Mouse (Mus musculus): ENCODE measurements at regions not wholly inside any gene's neighbourhood (a gene's known extent, or its start where the extent isn't known, plus 50 kb on each side); places are given as distances from the start of the nearest gene placed in this dataset.
"Not testable (repeated sequence)": the region's sequence is repeated elsewhere in the genome, so short reads cannot be mapped to it uniquely, and the experiment has no call there.

- no peaks in the 10 kb centered on the region for H3K27me3 ChIP-seq (ENCODE audit: insufficient read depth, low read length)
- no peaks in the 10 kb centered on the region for H3K36me3 ChIP-seq (replicated peaks)
- no peaks in the 10 kb centered on the region for H3K4me1 ChIP-seq (ENCODE audit: insufficient read depth, low read depth, low read length)
These were observed 89.2 kb upstream of the Rbbp6 start for GRCm38 (mm10) chr7:122876286-122876685.

GRCm38 (mm10) chr7:122881890-122882500, 83.5 kb upstream of the Rbbp6 start:
- ATAC-seq (ENCODE audit: extremely low read depth, insufficient number of reproducible peaks, low FRiP score, poor library complexity, severe bottlenecking) = 0 out of 2 replicates have a peak, but pooled peaks have one; percentile 15
- peaks cover 46% of the 10 kb centered on the region for H3K9me3 ChIP-seq (replicated peaks)
- not testable (repeated sequence) for DNase-seq (ENCODE audit: low spot score); H3K36me3 ChIP-seq (replicated peaks); H3K4me1 ChIP-seq (ENCODE audit: insufficient read depth, low read depth, low read length); H3K4me3 ChIP-seq (ENCODE audit: low read depth, low read length); H3K27me3 ChIP-seq (ENCODE audit: insufficient read depth, low read length)

More at GRCm38 (mm10) chr7:122876286-122876685, 89.2 kb upstream of the Rbbp6 start:
- TF ChIP-seq GATA1 (IDR thresholded peaks at IDR 0.05; ENCODE audit: borderline replicate concordance, low read length) (no peak), TAL1 (conservative IDR thresholded peaks at IDR 0.05; ENCODE audit: low read depth, low read length) (no peak), POLR2AphosphoS5 (IDR thresholded peaks at IDR 0.05; ENCODE audit: insufficient replicate concordance, low read depth, low read length) (no peak), CTCF (IDR thresholded peaks at IDR 0.05; ENCODE audit: low read depth, low read length) (no peak), GATA2 (IDR thresholded peaks at IDR 0.05; ENCODE audit: borderline replicate concordance, low read depth, low read length) (no peak)
- Histone ChIP-seq H3K9me3 (replicated peaks) (peaks cover 52% of the 10 kb centered on the region), H3K4me3 (ENCODE audit: low read depth, low read length) (no peak overlapping the region)
- ATAC-seq (ENCODE audit: extremely low read depth, insufficient number of reproducible peaks, low FRiP score, poor library complexity, severe bottlenecking) (no peak), DNase-seq (ENCODE audit: low spot score) (no peak)

GRCm38 (mm10) chr7:122886737-122887136, 78.7 kb upstream of the Rbbp6 start:
- Histone ChIP-seq H3K4me1 (ENCODE audit: insufficient read depth, low read depth, low read length) (no peaks in the 10 kb centered on the region), H3K9me3 (replicated peaks) (peaks cover 38% of the 10 kb centered on the region), H3K36me3 (replicated peaks) (no peaks in the 10 kb centered on the region), H3K4me3 (ENCODE audit: low read depth, low read length) (no peak overlapping the region), H3K27me3 (ENCODE audit: insufficient read depth, low read length) (no peaks in the 10 kb centered on the region)
- TF ChIP-seq TAL1 (conservative IDR thresholded peaks at IDR 0.05; ENCODE audit: low read depth, low read length) (no peak), POLR2AphosphoS5 (IDR thresholded peaks at IDR 0.05; ENCODE audit: insufficient replicate concordance, low read depth, low read length) (no peak), GATA2 (IDR thresholded peaks at IDR 0.05; ENCODE audit: borderline replicate concordance, low read depth, low read length) (no peak), GATA1 (IDR thresholded peaks at IDR 0.05; ENCODE audit: borderline replicate concordance, low read length) (no peak)
- DNase-seq (ENCODE audit: low spot score) (no peak), ATAC-seq (ENCODE audit: extremely low read depth, insufficient number of reproducible peaks, low FRiP score, poor library complexity, severe bottlenecking) (no peak)

GRCm38 (mm10) chr7:122897148-122897547, 68.3 kb upstream of the Rbbp6 start:
- no peak for DNase-seq (ENCODE audit: low spot score)
- H3K36me3 ChIP-seq (replicated peaks) = no peaks in the 10 kb centered on the region
- peaks cover 14% of the 10 kb centered on the region for H3K9me3 ChIP-seq (replicated peaks)
- H3K27me3 ChIP-seq (ENCODE audit: insufficient read depth, low read length) = no peaks in the 10 kb centered on the region
- no peaks in the 10 kb centered on the region for H3K4me1 ChIP-seq (ENCODE audit: insufficient read depth, low read depth, low read length)
- H3K4me3 ChIP-seq (ENCODE audit: low read depth, low read length) = no peak overlapping the region
- TF ChIP-seq POLR2AphosphoS5 (IDR thresholded peaks at IDR 0.05; ENCODE audit: insufficient replicate concordance, low read depth, low read length) (no peak), GATA1 (IDR thresholded peaks at IDR 0.05; ENCODE audit: borderline replicate concordance, low read length) (no peak), GATA2 (IDR thresholded peaks at IDR 0.05; ENCODE audit: borderline replicate concordance, low read depth, low read length) (no peak), TAL1 (conservative IDR thresholded peaks at IDR 0.05; ENCODE audit: low read depth, low read length) (no peak), CTCF (IDR thresholded peaks at IDR 0.05; ENCODE audit: low read depth, low read length) (no peak)
- ATAC-seq (ENCODE audit: extremely low read depth, insufficient number of reproducible peaks, low FRiP score, poor library complexity, severe bottlenecking) = no peak

GRCm38 (mm10) chr7:122906056-122906455, 59.4 kb upstream of the Rbbp6 start:
- Histone ChIP-seq H3K4me1 (ENCODE audit: insufficient read depth, low read depth, low read length) (no peaks in the 10 kb centered on the region), H3K36me3 (replicated peaks) (no peaks in the 10 kb centered on the region), H3K9me3 (replicated peaks) (peaks cover 5% of the 10 kb centered on the region), H3K4me3 (ENCODE audit: low read depth, low read length) (no peak overlapping the region), H3K27me3 (ENCODE audit: insufficient read depth, low read length) (no peaks in the 10 kb centered on the region)
- ATAC-seq (ENCODE audit: extremely low read depth, insufficient number of reproducible peaks, low FRiP score, poor library complexity, severe bottlenecking) = no peak
- TF ChIP-seq TAL1 (conservative IDR thresholded peaks at IDR 0.05; ENCODE audit: low read depth, low read length) (no peak), CTCF (IDR thresholded peaks at IDR 0.05; ENCODE audit: low read depth, low read length) (no peak), POLR2AphosphoS5 (IDR thresholded peaks at IDR 0.05; ENCODE audit: insufficient replicate concordance, low read depth, low read length) (no peak)
- no peak for DNase-seq (ENCODE audit: low spot score)

- Histone ChIP-seq H3K36me3 (replicated peaks) (no peaks in the 10 kb centered on the region), H3K4me3 (ENCODE audit: low read depth, low read length) (no peak overlapping the region), H3K4me1 (ENCODE audit: insufficient read depth, low read depth, low read length) (no peaks in the 10 kb centered on the region), H3K9me3 (replicated peaks) (peaks cover 5% of the 10 kb centered on the region), H3K27me3 (ENCODE audit: insufficient read depth, low read length) (no peaks in the 10 kb centered on the region)
- DNase-seq (ENCODE audit: low spot score) (no peak), ATAC-seq (ENCODE audit: extremely low read depth, insufficient number of reproducible peaks, low FRiP score, poor library complexity, severe bottlenecking) (no peak)
- TF ChIP-seq GATA1 (IDR thresholded peaks at IDR 0.05; ENCODE audit: borderline replicate concordance, low read length) (no peak), TAL1 (conservative IDR thresholded peaks at IDR 0.05; ENCODE audit: low read depth, low read length) (no peak), CTCF (IDR thresholded peaks at IDR 0.05; ENCODE audit: low read depth, low read length) (no peak), GATA2 (IDR thresholded peaks at IDR 0.05; ENCODE audit: borderline replicate concordance, low read depth, low read length) (no peak), POLR2AphosphoS5 (IDR thresholded peaks at IDR 0.05; ENCODE audit: insufficient replicate concordance, low read depth, low read length) (no peak)
These were observed 56.2 kb upstream of the Rbbp6 start for GRCm38 (mm10) chr7:122909296-122909695.
